Mouse (Mus musculus) thymus, adult 2 months (tissue): ENCODE measurements around the gene Olfr1193. TPM values are rescaled to one million over a fixed set of nuclear protein-coding genes. Genes with fewer than 3 reads are reported as not detected.
"Not testable (repeated sequence)": the region's sequence is repeated elsewhere in the genome, so short reads cannot be mapped to it uniquely, and the experiment has no call there.

ENCODE experiments used
- DNase-seq: peaks from one replicate; pipeline ENCODE4 v3.0.0; 2021
- H3K27ac ChIP-seq: fragments of 200-500 bp; 2 replicates; pipeline ENCODE4 v1.5.1; 2012; ENCODE audit warnings: low read length, control low read depth; ENCODE audit not compliant: control insufficient read depth, insufficient read depth
- H3K27me3 ChIP-seq: fragments of 200-500 bp; 2 replicates; pipeline ENCODE4 v1.6.1; 2012; ENCODE audit warnings: mild to moderate bottlenecking, low read length, moderate library complexity, mixed read lengths; ENCODE audit not compliant: control insufficient read depth, insufficient read depth
- H3K36me3 ChIP-seq: fragments of 200-500 bp; 2 replicates; pipeline ENCODE4 v1.6.1; 2012; ENCODE audit warnings: mild to moderate bottlenecking, low read length, moderate library complexity; ENCODE audit not compliant: control insufficient read depth, insufficient read depth
- H3K4me1 ChIP-seq: fragments of 200-500 bp; replicated peaks from 2 replicates; pipeline ENCODE4 v1.6.1; 2012; ENCODE audit warnings: low read length; ENCODE audit not compliant: control insufficient read depth, insufficient read depth
- H3K4me3 ChIP-seq: fragments of 200-500 bp; 2 replicates; pipeline ENCODE4 v1.5.1; 2012; ENCODE audit warnings: mild to moderate bottlenecking, low read length, control low read depth, moderate library complexity; ENCODE audit not compliant: control insufficient read depth, insufficient read depth
- CTCF ChIP-seq: fragments of 200-500 bp; IDR thresholded peaks from 2 replicates; pipeline ENCODE4 v1.5.1; 2012; ENCODE audit warnings: mild to moderate bottlenecking, control low read depth, low read length, moderate library complexity, borderline replicate concordance; ENCODE audit not compliant: control insufficient read depth, poor library complexity, insufficient read depth; ENCODE audit errors: extremely low read depth
- POLR2A ChIP-seq: fragments of 200-500 bp; IDR thresholded peaks from 2 replicates; pipeline ENCODE4 v1.6.1; 2012; ENCODE audit warnings: mild to moderate bottlenecking, low read length, control low read depth, moderate library complexity; ENCODE audit not compliant: control insufficient read depth, poor library complexity, insufficient read depth; ENCODE audit errors: extremely low read depth
- WGBS: fragments of 180-500 bp; shearing (Covaris S2); methylation state at CpG from one replicate; pipeline ENCODE4 v1.1.7; 2018; 5-methylcytosine and 5-hydroxymethylcytosine counted together
- polyA plus RNA-seq: library from polyadenylated mRNA; depleted of rRNA; stranded (reverse); fragments of >200 nt; gene quantifications from 2 replicates; pipeline ENCODE4 v1.2.3, GENCODE M21; 2012; rRNA removed

Olfr1193 gene
- polyA plus RNA-seq: not detected in 2 replicates

DNA sequence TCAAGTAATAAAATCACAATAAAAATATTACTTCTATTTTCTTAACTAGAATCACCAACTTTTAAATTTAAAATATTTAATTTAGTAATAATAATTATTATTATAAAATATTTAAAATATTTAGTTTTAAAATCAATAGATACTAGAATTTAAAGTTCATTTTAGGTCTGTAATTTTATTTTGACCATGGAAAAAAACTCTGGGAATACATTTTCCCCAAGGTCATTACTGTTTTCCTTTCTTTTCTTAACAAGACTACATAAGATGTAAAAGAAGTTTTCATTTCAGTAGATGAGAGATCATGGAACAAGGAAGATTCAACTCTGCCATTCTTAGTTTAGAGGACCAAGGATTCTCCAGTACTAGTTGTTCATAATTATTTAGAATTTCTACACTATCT lies at the start of gene Olfr1193:
Olfr1193 (plus strand) TSS at position 301 of the 400 bp plus-strand sequence.
- not testable (repeated sequence) for H3K36me3 ChIP-seq, H3K27me3 ChIP-seq, H3K4me1 ChIP-seq, H3K4me3 ChIP-seq, DNase-seq, H3K27ac ChIP-seq

GRCm38 (mm10) chr2:88640242-88640641 lies 35.2 kb upstream of the Olfr1193 start, which contains the start of gene Olfr1191-ps1:
TSS of gene Olfr1191-ps1 (plus strand) at chr2:88640542.
- not testable (repeated sequence) for H3K27ac ChIP-seq, DNase-seq, H3K4me3 ChIP-seq, H3K36me3 ChIP-seq, H3K27me3 ChIP-seq, H3K4me1 ChIP-seq
- WGBS: 85% methylated on average over 1 of the region's 1 CpGs

DNA sequence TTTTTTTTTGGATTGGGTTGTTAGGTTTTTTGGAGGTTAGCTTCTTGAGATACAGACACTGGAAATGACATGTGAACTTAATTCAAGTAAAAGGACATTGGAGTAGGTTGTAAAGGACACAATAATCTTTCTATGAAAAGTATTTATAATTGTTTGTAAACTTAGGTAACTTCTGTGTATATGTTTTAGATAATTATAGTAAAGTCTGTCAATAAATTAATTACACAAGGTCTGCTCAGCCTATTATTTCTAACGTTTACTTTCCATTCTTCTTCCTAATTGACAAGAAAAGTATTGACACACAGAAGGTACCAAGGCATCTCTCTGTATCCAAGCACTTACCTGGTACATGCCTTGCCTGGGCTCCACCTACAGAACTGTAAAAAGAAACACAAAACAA lies 27.2 kb upstream of the Olfr1193 start, which contains the start of gene Olfr1192-ps1:
Olfr1192-ps1 (plus strand) TSS at position 301 of the 400 bp plus-strand sequence.
- 38% methylated on average over 1 of the region's 1 CpGs for WGBS
- Histone ChIP-seq H3K4me1 (no peaks in the 10 kb centered on the region), H3K27ac (no peak within 1 kb of the TSS), H3K36me3 (no peaks in the 10 kb centered on the region), H3K27me3 (no peaks in the 10 kb centered on the region), H3K4me3 (no peak within 1 kb of the TSS)
- TF ChIP-seq POLR2A (no peak), CTCF (no peak)
- DNase-seq: no peak

- Histone ChIP-seq H3K36me3 (no peaks in the 10 kb centered on the region), H3K4me1 (no peaks in the 10 kb centered on the region), H3K27me3 (no peaks in the 10 kb centered on the region), H3K4me3 (no peak within 1 kb of the TSS), H3K27ac (no peak within 1 kb of the TSS)
- no peak for DNase-seq
- TF ChIP-seq POLR2A (no peak), CTCF (no peak)
These were observed 13.7 kb downstream of the Olfr1193 start, which contains the start of gene Olfr1195 for GRCm38 (mm10) chr2:88689087-88689486. TSS of gene Olfr1195 (minus strand) at chr2:88689187.

- Histone ChIP-seq H3K27me3 (no peaks in the 10 kb centered on the region), H3K4me1 (no peaks in the 10 kb centered on the region), H3K4me3 (no peak within 1 kb of the TSS), H3K36me3 (no peaks in the 10 kb centered on the region), H3K27ac (no peak within 1 kb of the TSS)
- WGBS: 89% methylated on average over 2 of the region's 2 CpGs
- TF ChIP-seq CTCF (no peak), POLR2A (no peak)
- DNase-seq: no peak
These were observed 29.1 kb downstream of the Olfr1193 start, which contains the start of gene Olfr1196 for GRCm38 (mm10) chr2:88704497-88704896. TSS of gene Olfr1196 (minus strand) at chr2:88704597.

Other genes starting within 250 kb of the Olfr1193 start
- not detected in 2 replicates for gene Olfr1181, start 249.5 kb upstream of the Olfr1193 start, polyA plus RNA-seq
- gene Gm13757, start 226.5 kb upstream of the Olfr1193 start, polyA plus RNA-seq: not detected in 2 replicates
- gene Olfr1183, start 220.8 kb upstream of the Olfr1193 start, polyA plus RNA-seq: not detected in 2 replicates
- not detected in 2 replicates for gene Olfr1184, start 192.0 kb upstream of the Olfr1193 start, polyA plus RNA-seq
- gene Olfr1185-ps1, start 182.3 kb upstream of the Olfr1193 start, polyA plus RNA-seq: not detected in 2 replicates
- gene Olfr1186, start 157.1 kb upstream of the Olfr1193 start, polyA plus RNA-seq: not detected in 2 replicates
- not detected in 2 replicates for gene Olfr1188, start 118.7 kb upstream of the Olfr1193 start, polyA plus RNA-seq
- gene Olfr1189, start 89.2 kb upstream of the Olfr1193 start, polyA plus RNA-seq: not detected in 2 replicates
- not detected in 2 replicates for gene Olfr1191-ps1, start 35.1 kb upstream of the Olfr1193 start, polyA plus RNA-seq
- gene Olfr1192-ps1, start 27.1 kb upstream of the Olfr1193 start, polyA plus RNA-seq: not detected in 2 replicates
- not detected in 2 replicates for gene Olfr1195, start 13.6 kb downstream of the Olfr1193 start, polyA plus RNA-seq
- gene Olfr1196, start 29.0 kb downstream of the Olfr1193 start, polyA plus RNA-seq: not detected in 2 replicates
- gene Olfr1197, start 56.7 kb downstream of the Olfr1193 start, polyA plus RNA-seq: not detected in 2 replicates
- gene Olfr1198, start 75.7 kb downstream of the Olfr1193 start, polyA plus RNA-seq: not detected in 2 replicates
- gene Olfr1199, start 84.8 kb downstream of the Olfr1193 start, polyA plus RNA-seq: not detected in 2 replicates
- not detected in 2 replicates for gene Olfr1200, start 94.9 kb downstream of the Olfr1193 start, polyA plus RNA-seq
- not detected in 2 replicates for gene Olfr1201, start 117.4 kb downstream of the Olfr1193 start, polyA plus RNA-seq
- not detected in 2 replicates for gene Olfr1202, start 138.9 kb downstream of the Olfr1193 start, polyA plus RNA-seq
- gene Olfr1205, start 154.1 kb downstream of the Olfr1193 start, polyA plus RNA-seq: not detected in 2 replicates
- gene Olfr1204, start 173.7 kb downstream of the Olfr1193 start, polyA plus RNA-seq: not detected in 2 replicates
- gene Olfr1206, start 187.6 kb downstream of the Olfr1193 start, polyA plus RNA-seq: not detected in 2 replicates
- not detected in 2 replicates for gene Olfr1208, start 226.7 kb downstream of the Olfr1193 start, polyA plus RNA-seq
- not detected in 2 replicates for gene Olfr1209, start 239.5 kb downstream of the Olfr1193 start, polyA plus RNA-seq